Mouse (Mus musculus) limb, embryonic 13.5 days (tissue): ENCODE measurements around the gene Hoxa13. TPM values are rescaled to one million over a fixed set of nuclear protein-coding genes. Genes with fewer than 3 reads are reported as not detected.

Experiments
- ATAC-seq: fragments of 200-750 bp; cut with Nextera tagmentation; 2 replicates; pipeline ENCODE4 v1.8.0; 2017; ENCODE audit warnings: low read depth, moderate number of reproducible peaks, moderate TSS enrichment; ENCODE audit not compliant: low FRiP score
- H3K27ac ChIP-seq: fragments of 300-500 bp; sonication (generic); 2 replicates; pipeline ENCODE4 v1.5.1; 2015; ENCODE audit warnings: inconsistent platforms, mild to moderate bottlenecking, moderate library complexity
- H3K27me3 ChIP-seq: fragments of 300-500 bp; sonication (generic); 2 replicates; pipeline ENCODE4 v1.6.1; 2015; ENCODE audit warnings: mild to moderate bottlenecking, inconsistent platforms
- H3K36me3 ChIP-seq: fragments of 300-500 bp; sonication (generic); 2 replicates; pipeline ENCODE4 v1.6.1; 2015; ENCODE audit warnings: inconsistent platforms, mild to moderate bottlenecking, moderate library complexity
- H3K4me1 ChIP-seq: fragments of 300-500 bp; sonication (generic); 2 replicates; pipeline ENCODE4 v1.6.1; 2015; ENCODE audit warnings: inconsistent platforms
- H3K4me2 ChIP-seq: fragments of 300-500 bp; sonication (generic); replicated peaks from 2 replicates; pipeline ENCODE4 v1.6.1; 2015; ENCODE audit warnings: inconsistent platforms, mild to moderate bottlenecking, moderate library complexity
- H3K4me3 ChIP-seq: fragments of 300-500 bp; sonication (generic); 2 replicates; pipeline ENCODE4 v1.5.1; 2015; ENCODE audit warnings: moderate library complexity, mild to moderate bottlenecking, inconsistent platforms
- H3K9ac ChIP-seq: fragments of 300-500 bp; sonication (generic); 2 replicates; pipeline ENCODE4 v1.6.1; 2015; ENCODE audit warnings: mild to moderate bottlenecking, inconsistent platforms
- H3K9me3 ChIP-seq: fragments of 300-500 bp; sonication (generic); 2 replicates; pipeline ENCODE4 v1.6.1; 2016; ENCODE audit warnings: inconsistent platforms
- whole genome bisulfite sequencing: fragments of 180-500 bp; shearing (Covaris S2); methylation state at CpG from one replicate; pipeline ENCODE4 v1.1.7; 2015; 5-methylcytosine and 5-hydroxymethylcytosine counted together
- polyA plus RNA-seq: library from polyadenylated mRNA; unstranded; fragments of >200 nt; fragmentation: Nextera tagmentation; extraction: Ambion mirVana; gene quantifications from 2 replicates; pipeline ENCODE4 v1.2.1, GENCODE M21; 2015

The Hoxa13 gene
- polyA plus RNA-seq, 1 experiment from 2014 or later: 24.5 TPM

GRCm38 (mm10) chr6:52247766-52248637 is 12.7 kb downstream of the Hoxa13 start:
- peaks cover 13% of the 10 kb centered on the region for H3K27me3 ChIP-seq
- ATAC-seq: no peak
- H3K4me1 ChIP-seq: peaks cover 47% of the 10 kb centered on the region
- H3K4me3 ChIP-seq: peak overlapping the region; percentile 95
- peak overlapping the region; percentile 75 for H3K4me2 ChIP-seq
- peaks cover 16% of the 10 kb centered on the region; the same call in 1 of the 2 replicates for H3K36me3 ChIP-seq
- peak overlapping the region; percentile 97 for H3K27ac ChIP-seq
- peak overlapping the region; percentile 100 for H3K9ac ChIP-seq
- H3K9me3 ChIP-seq: no peaks in the 10 kb centered on the region
- 3% methylated on average over 23 of the region's 23 CpGs for WGBS

GRCm38 (mm10) chr6:52246916-52247315 is 13.8 kb downstream of the Hoxa13 start:
- WGBS: 7% methylated on average over 3 of the region's 3 CpGs
- Histone ChIP-seq H3K36me3 (peaks cover 11% of the 10 kb centered on the region; the same call in 1 of the 2 replicates), H3K4me1 (peaks cover 50% of the 10 kb centered on the region), H3K9ac (peak overlapping the region; percentile 100), H3K27ac (peak overlapping the region; percentile 99), H3K4me2 (peak overlapping the region; percentile 75), H3K9me3 (no peaks in the 10 kb centered on the region), H3K4me3 (peak overlapping the region; percentile 95), H3K27me3 (peaks cover 17% of the 10 kb centered on the region)
- no peak for ATAC-seq

- Histone ChIP-seq H3K9me3 (no peaks in the 10 kb centered on the region), H3K27ac (peak overlapping the region; percentile 99), H3K9ac (peak overlapping the region; percentile 100), H3K4me1 (peaks cover 50% of the 10 kb centered on the region), H3K36me3 (peaks cover 11% of the 10 kb centered on the region; the same call in 1 of the 2 replicates), H3K27me3 (peaks cover 14% of the 10 kb centered on the region), H3K4me2 (peak overlapping the region; percentile 75), H3K4me3 (peak overlapping the region; percentile 95)
- ATAC-seq: no peak
- under 1% methylated on average over 26 of the region's 26 CpGs for WGBS
Measured at GRCm38 (mm10) chr6:52246403-52246803, 14.3 kb downstream of the Hoxa13 start.

GRCm38 (mm10) chr6:52245757-52246142 is 14.9 kb downstream of the Hoxa13 start, which contains the start of gene Hoxa11:
Gene Hoxa11, minus strand, starts transcription at chr6:52245810.
- H3K9me3 ChIP-seq: no peaks in the 10 kb centered on the region
- H3K9ac ChIP-seq: peak within 1 kb of the TSS; percentile 100
- peak within 1 kb of the TSS; percentile 75 for H3K4me2 ChIP-seq
- H3K4me1 ChIP-seq: peaks cover 50% of the 10 kb centered on the region
- WGBS: under 1% methylated on average over 20 of the region's 20 CpGs
- ATAC-seq: peak; percentile 59
- peaks cover 11% of the 10 kb centered on the region; the same call in 1 of the 2 replicates for H3K36me3 ChIP-seq
- peaks cover 12% of the 10 kb centered on the region for H3K27me3 ChIP-seq
- H3K4me3 ChIP-seq: peak within 1 kb of the TSS; percentile 95
- peak within 1 kb of the TSS; percentile 99 for H3K27ac ChIP-seq

GRCm38 (mm10) chr6:52245040-52245756 is 15.5 kb downstream of the Hoxa13 start:
- peaks cover 9% of the 10 kb centered on the region; the same call in 1 of the 2 replicates for H3K27me3 ChIP-seq
- ATAC-seq: 0 out of 2 replicates have a peak, but pooled peaks have one; percentile 10
- H3K9me3 ChIP-seq: no peaks in the 10 kb centered on the region
- peak overlapping the region; percentile 99 for H3K27ac ChIP-seq
- H3K4me2 ChIP-seq: peak overlapping the region; percentile 75
- peak overlapping the region; percentile 95 for H3K4me3 ChIP-seq
- WGBS: under 1% methylated on average over 67 of the region's 71 CpGs
- peaks cover 47% of the 10 kb centered on the region for H3K4me1 ChIP-seq
- peak overlapping the region; percentile 100 for H3K9ac ChIP-seq
- peaks cover 11% of the 10 kb centered on the region; the same call in 1 of the 2 replicates for H3K36me3 ChIP-seq

- Histone ChIP-seq H3K27ac (peak overlapping the region; percentile 99), H3K9me3 (no peaks in the 10 kb centered on the region), H3K9ac (peak overlapping the region; percentile 100), H3K36me3 (0 out of 2 replicates have a peak, but pooled peaks cover 4% of the 10 kb centered on the region), H3K4me2 (peak overlapping the region; percentile 75), H3K4me3 (peak overlapping the region; percentile 95), H3K4me1 (peaks cover 41% of the 10 kb centered on the region), H3K27me3 (peaks cover 9% of the 10 kb centered on the region; the same call in 1 of the 2 replicates)
- WGBS: under 1% methylated on average over 23 of the region's 23 CpGs
- ATAC-seq: peak; percentile 28; the same call in 1 of the 2 replicates
Measured at GRCm38 (mm10) chr6:52244471-52245039, 16.1 kb downstream of the Hoxa13 start.

GRCm38 (mm10) chr6:52243681-52244121 is 17.0 kb downstream of the Hoxa13 start:
- WGBS: 3% methylated on average over 12 of the region's 12 CpGs
- no peak for ATAC-seq
- H3K4me2 ChIP-seq: peak overlapping the region; percentile 75
- H3K9me3 ChIP-seq: no peaks in the 10 kb centered on the region
- no peaks in the 10 kb centered on the region for H3K36me3 ChIP-seq
- H3K4me1 ChIP-seq: peaks cover 33% of the 10 kb centered on the region
- peaks cover 9% of the 10 kb centered on the region; the same call in 1 of the 2 replicates for H3K27me3 ChIP-seq
- H3K4me3 ChIP-seq: peak overlapping the region; percentile 95
- peak overlapping the region; percentile 100 for H3K9ac ChIP-seq
- peak overlapping the region; percentile 99 for H3K27ac ChIP-seq

GRCm38 (mm10) chr6:52242801-52243332 is 17.8 kb downstream of the Hoxa13 start:
- ATAC-seq: no peak

GRCm38 (mm10) chr6:52241001-52241621 is 19.6 kb downstream of the Hoxa13 start:
- peak overlapping the region; percentile 95 for H3K4me3 ChIP-seq
- H3K27ac ChIP-seq: peak overlapping the region; percentile 100
- ATAC-seq: no peak
- WGBS: 8% methylated on average over 9 of the region's 9 CpGs
- H3K4me1 ChIP-seq: peaks cover 43% of the 10 kb centered on the region
- peaks cover 9% of the 10 kb centered on the region; the same call in 1 of the 2 replicates for H3K27me3 ChIP-seq
- no peaks in the 10 kb centered on the region for H3K9me3 ChIP-seq
- H3K9ac ChIP-seq: peak overlapping the region; percentile 100
- H3K36me3 ChIP-seq: 0 out of 2 replicates have a peak, but pooled peaks cover 3% of the 10 kb centered on the region
- H3K4me2 ChIP-seq: peak overlapping the region; percentile 75

More at GRCm38 (mm10) chr6:52242801-52243332, 17.8 kb downstream of the Hoxa13 start:
- H3K27ac ChIP-seq: peak overlapping the region; percentile 99
- peaks cover 9% of the 10 kb centered on the region; the same call in 1 of the 2 replicates for H3K27me3 ChIP-seq
- no peaks in the 10 kb centered on the region for H3K36me3 ChIP-seq
- H3K4me2 ChIP-seq: peak overlapping the region; percentile 75
- 18% methylated on average over 4 of the region's 4 CpGs for WGBS
- peak overlapping the region; percentile 95 for H3K4me3 ChIP-seq
- H3K9me3 ChIP-seq: no peaks in the 10 kb centered on the region
- peaks cover 33% of the 10 kb centered on the region for H3K4me1 ChIP-seq
- H3K9ac ChIP-seq: peak overlapping the region; percentile 100

- peaks cover 9% of the 10 kb centered on the region; the same call in 1 of the 2 replicates for H3K27me3 ChIP-seq
- ATAC-seq: peak; percentile 52
- H3K4me2 ChIP-seq: peak within 1 kb of the TSS; percentile 75
- peak within 1 kb of the TSS; percentile 100 for H3K9ac ChIP-seq
- no peaks in the 10 kb centered on the region for H3K9me3 ChIP-seq
- peak within 1 kb of the TSS; percentile 95 for H3K4me3 ChIP-seq
- peak within 1 kb of the TSS; percentile 100 for H3K27ac ChIP-seq
- H3K4me1 ChIP-seq: peaks cover 49% of the 10 kb centered on the region
- WGBS: under 1% methylated on average over 35 of the region's 35 CpGs
- H3K36me3 ChIP-seq: 0 out of 2 replicates have a peak, but pooled peaks cover 6% of the 10 kb centered on the region
Measured at GRCm38 (mm10) chr6:52240389-52241000, 20.2 kb downstream of the Hoxa13 start, which contains the start of gene Hoxa10. Gene Hoxa10, minus strand, starts transcription at chr6:52240854.
